Comparison of ENCODE assay signal across 12 mouse cellular contexts in genomic region chr2:152931456-152932160, GRCm38 (mm10). TPM values are rescaled to one million over a fixed set of nuclear protein-coding genes. Genes with fewer than 3 reads are reported as not detected.
DNase-seq lines count a peak whose midpoint lies in the region; ATAC-seq and TF ChIP-seq lines count a peak whose summit lies in the region.
"Had no signal": no experiment of that assay in that cellular context is flagged by ENCODE, and none has a peak within 500 bp of the region (broad histone marks: within the 10 kb centered on the region; RNA-seq: fewer than 3 reads in every experiment).

No protein-coding gene starts in this region.

- no peak overlapping the region for H3K4me2 ChIP-seq in hindbrain, embryonic 13.5 days
- H3K4me2 ChIP-seq: liver, embryonic 13.5 days had no signal

- H3K27me3 ChIP-seq in hindbrain, embryonic 10.5 days (ENCODE audit: insufficient read depth, poor library complexity, severe bottlenecking): peaks cover 39% of the 10 kb centered on the region
- peaks cover 13% of the 10 kb centered on the region; the same call in 1 of the 2 replicates for H3K27me3 ChIP-seq in hindbrain, embryonic 13.5 days
- peaks cover 21% of the 10 kb centered on the region for H3K27me3 ChIP-seq in megakaryocyte, embryonic 14.5 days (replicated peaks)
- peaks cover 21% of the 10 kb centered on the region for H3K27me3 ChIP-seq in embryonic facial prominence, embryonic 10.5 days (replicated peaks; ENCODE audit: low read depth, poor library complexity, severe bottlenecking)
- H3K27me3 ChIP-seq in small intestine, adult 2 months (ENCODE audit: control insufficient read depth, insufficient read depth, low read length): no peaks in the 10 kb centered on the region
- H3K27me3 ChIP-seq: liver, embryonic 13.5 days had no signal

- TF ChIP-seq POLR2A in small intestine, adult 2 months (IDR thresholded peaks at IDR 0.05; ENCODE audit: low read depth, low read length): no peak

- no peak overlapping the region for H3K9ac ChIP-seq in hindbrain, embryonic 13.5 days
- H3K9ac ChIP-seq: liver, embryonic 13.5 days had no signal

- no peaks in the 10 kb centered on the region for H3K36me3 ChIP-seq in hindbrain, embryonic 10.5 days
- no peaks in the 10 kb centered on the region for H3K36me3 ChIP-seq in hindbrain, embryonic 13.5 days
- no peaks in the 10 kb centered on the region for H3K36me3 ChIP-seq in megakaryocyte, embryonic 14.5 days (replicated peaks; ENCODE audit: low read length)
- H3K36me3 ChIP-seq in embryonic facial prominence, embryonic 10.5 days (replicated peaks): no peaks in the 10 kb centered on the region
- no peaks in the 10 kb centered on the region for H3K36me3 ChIP-seq in small intestine, adult 2 months (ENCODE audit: control insufficient read depth, insufficient read depth, low read length)
- H3K36me3 ChIP-seq: liver, embryonic 13.5 days had no signal

- no peak for TF ChIP-seq CTCF in small intestine, adult 2 months (IDR thresholded peaks at IDR 0.05; ENCODE audit: extremely low read depth, insufficient read length, insufficient replicate concordance, low read depth, low read length)

- DNase-seq in hindbrain, embryonic 10.5 days (ENCODE audit: low spot score): no peak
- DNase-seq in embryonic facial prominence, embryonic 10.5 days (ENCODE audit: low spot score): no peak
- DNase-seq in ovary, postnatal 36 days (ENCODE audit: low spot score): no peak
- DNase-seq: adrenal gland, postnatal 36 days; cerebellum, postnatal 14 days; liver, embryonic 13.5 days; right cerebral cortex, postnatal 4 days had no signal

- no peak overlapping the region for H3K4me3 ChIP-seq in hindbrain, embryonic 10.5 days
- H3K4me3 ChIP-seq in hindbrain, embryonic 13.5 days: no peak overlapping the region
- H3K4me3 ChIP-seq in megakaryocyte, embryonic 14.5 days (replicated peaks): peak overlapping the region; percentile 15
- no peak overlapping the region for H3K4me3 ChIP-seq in embryonic facial prominence, embryonic 10.5 days
- H3K4me3 ChIP-seq in small intestine, adult 2 months (ENCODE audit: low read depth, low read length): peak overlapping the region; percentile 15
- H3K4me3 ChIP-seq: liver, embryonic 13.5 days had no signal

- WGBS in hindbrain, embryonic 10.5 days: 79% methylated on average over 12 of the region's 12 CpGs
- 73% methylated on average over 11 of the region's 12 CpGs for WGBS in hindbrain, embryonic 13.5 days
- WGBS in embryonic facial prominence, embryonic 10.5 days: 73% methylated on average over 12 of the region's 12 CpGs
- WGBS in small intestine, adult 2 months: 52% methylated on average over 12 of the region's 12 CpGs

- H3K27ac ChIP-seq in hindbrain, embryonic 10.5 days: peak overlapping the region; percentile 59; the same call in 1 of the 2 replicates
- no peak overlapping the region; the same call in 1 of the 2 replicates for H3K27ac ChIP-seq in hindbrain, embryonic 13.5 days
- H3K27ac ChIP-seq in embryonic facial prominence, embryonic 10.5 days (replicated peaks): peak overlapping the region; percentile 44; the same call in 1 of the 2 replicates
- no peak overlapping the region for H3K27ac ChIP-seq in small intestine, adult 2 months (ENCODE audit: insufficient read depth, low read depth, low read length)
- H3K27ac ChIP-seq: liver, embryonic 13.5 days had no signal

- no peaks in the 10 kb centered on the region for H3K9me3 ChIP-seq in hindbrain, embryonic 10.5 days
- H3K9me3 ChIP-seq in hindbrain, embryonic 13.5 days: no peaks in the 10 kb centered on the region
- no peaks in the 10 kb centered on the region for H3K9me3 ChIP-seq in megakaryocyte, embryonic 14.5 days
- no peaks in the 10 kb centered on the region for H3K9me3 ChIP-seq in embryonic facial prominence, embryonic 10.5 days
- H3K9me3 ChIP-seq: liver, embryonic 13.5 days had no signal

- H3K4me1 ChIP-seq in hindbrain, embryonic 10.5 days (replicated peaks): peaks cover 44% of the 10 kb centered on the region
- peaks cover 5% of the 10 kb centered on the region; the same call in 1 of the 2 replicates for H3K4me1 ChIP-seq in hindbrain, embryonic 13.5 days (replicated peaks)
- H3K4me1 ChIP-seq in megakaryocyte, embryonic 14.5 days: peaks cover 94% of the 10 kb centered on the region
- peaks cover 73% of the 10 kb centered on the region for H3K4me1 ChIP-seq in embryonic facial prominence, embryonic 10.5 days
- H3K4me1 ChIP-seq in small intestine, adult 2 months (ENCODE audit: control insufficient read depth, insufficient read depth, insufficient read length, low read length): no peaks in the 10 kb centered on the region

- ATAC-seq in hindbrain, embryonic 13.5 days (ENCODE audit: low FRiP score): no peak
- ATAC-seq in megakaryocyte, adult 5-6 weeks (ENCODE audit: poor library complexity, severe bottlenecking): no peak

RNA-seq across cellular contexts. Expression of gene Foxs1, which starts 1.4 kb away (rescaled TPM):
- polyA plus RNA-seq in hindbrain, embryonic 10.5 days (2016; fragmentation: Nextera tagmentation; extraction: Ambion mirVana): 0.56 and 1.0 TPM in 2 replicates
- 3.3 and 3.8 TPM in 2 replicates for polyA plus RNA-seq in hindbrain, embryonic 13.5 days (2015; fragmentation: Nextera tagmentation; extraction: Ambion mirVana)
- 3.2 and 4.6 TPM in 2 replicates for polyA plus RNA-seq in megakaryocyte, embryonic 14.5 days (2012; ENCODE audit: insufficient read depth, low replicate concordance)
- not detected in 2 replicates for total RNA-seq in megakaryocyte, adult 5-6 weeks (2015)
- not detected in 2 replicates for total RNA-seq in megakaryocyte, adult 5-6 weeks (2017)
- polyA plus RNA-seq in embryonic facial prominence, embryonic 10.5 days (2016; fragmentation: Nextera tagmentation; extraction: Ambion mirVana): 0.45 and 0.72 TPM in 2 replicates
- 1.3 and 2.6 TPM in 2 replicates for polyA plus RNA-seq in small intestine, adult 2 months (2012; rRNA removed)

RNA-seq across cellular contexts. Expression of gene Dusp15, which starts 19.9 kb away (rescaled TPM):
- polyA plus RNA-seq in hindbrain, embryonic 10.5 days (2016; fragmentation: Nextera tagmentation; extraction: Ambion mirVana): 1.1 and 1.4 TPM in 2 replicates
- 7.2 and 8.2 TPM in 2 replicates for polyA plus RNA-seq in hindbrain, embryonic 13.5 days (2015; fragmentation: Nextera tagmentation; extraction: Ambion mirVana)
- polyA plus RNA-seq in megakaryocyte, embryonic 14.5 days (2012; ENCODE audit: insufficient read depth, low replicate concordance): 1.0 TPM in 1 of 2 replicates, not detected in the other
- total RNA-seq in megakaryocyte, adult 5-6 weeks (2015): not detected in 2 replicates
- not detected in 2 replicates for total RNA-seq in megakaryocyte, adult 5-6 weeks (2017)
- 0.34 and 0.95 TPM in 2 replicates for polyA plus RNA-seq in embryonic facial prominence, embryonic 10.5 days (2016; fragmentation: Nextera tagmentation; extraction: Ambion mirVana)
- polyA plus RNA-seq in small intestine, adult 2 months (2012; rRNA removed): not detected in 2 replicates
- polyA plus RNA-seq: liver, embryonic 13.5 days had no signal

RNA-seq across cellular contexts. Expression of gene Mylk2, which starts 20.5 kb away (rescaled TPM):
- polyA plus RNA-seq in hindbrain, embryonic 10.5 days (2016; fragmentation: Nextera tagmentation; extraction: Ambion mirVana): 0.05 and 0.14 TPM in 2 replicates
- not detected in 2 replicates for polyA plus RNA-seq in hindbrain, embryonic 13.5 days (2015; fragmentation: Nextera tagmentation; extraction: Ambion mirVana)
- polyA plus RNA-seq in megakaryocyte, embryonic 14.5 days (2012; ENCODE audit: insufficient read depth, low replicate concordance): 0.15 TPM in 1 of 2 replicates, not detected in the other
- not detected in 2 replicates for total RNA-seq in megakaryocyte, adult 5-6 weeks (2015)
- not detected in 2 replicates for total RNA-seq in megakaryocyte, adult 5-6 weeks (2017)
- polyA plus RNA-seq in embryonic facial prominence, embryonic 10.5 days (2016; fragmentation: Nextera tagmentation; extraction: Ambion mirVana): 0.05 TPM in 1 of 2 replicates, not detected in the other
- polyA plus RNA-seq in small intestine, adult 2 months (2012; rRNA removed): not detected in 2 replicates
- total RNA-seq: adrenal gland, postnatal 36 days; layer of hippocampus, postnatal 10 days had no signal
- polyA plus RNA-seq: liver, embryonic 13.5 days had no signal

RNA-seq across cellular contexts. Expression of gene Ttll9, which starts 30.7 kb away (rescaled TPM):
- 1.6 and 1.9 TPM in 2 replicates for polyA plus RNA-seq in hindbrain, embryonic 10.5 days (2016; fragmentation: Nextera tagmentation; extraction: Ambion mirVana)
- 5.0 and 5.5 TPM in 2 replicates for polyA plus RNA-seq in hindbrain, embryonic 13.5 days (2015; fragmentation: Nextera tagmentation; extraction: Ambion mirVana)
- polyA plus RNA-seq in megakaryocyte, embryonic 14.5 days (2012; ENCODE audit: insufficient read depth, low replicate concordance): 0.22 TPM in 1 of 2 replicates, not detected in the other
- total RNA-seq in megakaryocyte, adult 5-6 weeks (2015): 0.38 TPM in 1 of 2 replicates, not detected in the other
- total RNA-seq in megakaryocyte, adult 5-6 weeks (2017): 0.28 TPM in 1 of 2 replicates, not detected in the other
- polyA plus RNA-seq in embryonic facial prominence, embryonic 10.5 days (2016; fragmentation: Nextera tagmentation; extraction: Ambion mirVana): 1.3 and 1.8 TPM in 2 replicates
- polyA plus RNA-seq in small intestine, adult 2 months (2012; rRNA removed): not detected in 2 replicates

Comparison
In these comparisons a context has a peak if more than half of its experiments do, and no peak if none do; other contexts are left out.
1. H3K27ac ChIP-seq: peak in hindbrain, embryonic 10.5 days (single experiment) and embryonic facial prominence, embryonic 10.5 days (single experiment); none in hindbrain, embryonic 13.5 days (single experiment) and small intestine, adult 2 months (single experiment).
2. H3K4me3 ChIP-seq: peak in megakaryocyte, embryonic 14.5 days (single experiment) and small intestine, adult 2 months (single experiment); none in hindbrain, embryonic 10.5 days (single experiment), hindbrain, embryonic 13.5 days (single experiment) and embryonic facial prominence, embryonic 10.5 days (single experiment).